Mouse (Mus musculus) intestine, embryonic 15.5 days (tissue): Measurements from ENCODE around the gene Wt1. TPM values are rescaled to one million over a fixed set of nuclear protein-coding genes. Genes with fewer than 3 reads are reported as not detected.
A peak's percentile ranks its signal among the peaks of the same experiment; 100 is the strongest.

Experiments
- ATAC-seq: fragments of 200-750 bp; cut with Nextera tagmentation; 2 replicates; pipeline ENCODE4 v1.8.0; 2017; ENCODE audit warnings: moderate TSS enrichment, moderate library complexity
- H3K27ac ChIP-seq: fragments of 300-500 bp; sonication (generic); 2 replicates; pipeline ENCODE4 v1.5.1; 2015; ENCODE audit warnings: mild to moderate bottlenecking, inconsistent platforms
- H3K27me3 ChIP-seq: fragments of 300-500 bp; sonication (generic); replicated peaks from 2 replicates; pipeline ENCODE4 v1.6.1; 2015; ENCODE audit warnings: inconsistent platforms
- H3K36me3 ChIP-seq: fragments of 300-500 bp; sonication (generic); 2 replicates; pipeline ENCODE4 v1.6.1; 2015; ENCODE audit warnings: inconsistent platforms
- H3K4me1 ChIP-seq: fragments of 300-500 bp; sonication (generic); replicated peaks from 2 replicates; pipeline ENCODE4 v1.6.1; 2015; ENCODE audit warnings: inconsistent platforms
- H3K4me2 ChIP-seq: fragments of 300-500 bp; sonication (generic); replicated peaks from 2 replicates; pipeline ENCODE4 v1.6.1; 2015; ENCODE audit warnings: mild to moderate bottlenecking, inconsistent platforms
- H3K4me3 ChIP-seq: fragments of 300-500 bp; sonication (generic); replicated peaks from 2 replicates; pipeline ENCODE4 v1.5.1; 2015; ENCODE audit warnings: inconsistent platforms
- H3K9ac ChIP-seq: fragments of 300-500 bp; sonication (generic); 2 replicates; pipeline ENCODE4 v1.6.1; 2015; ENCODE audit warnings: inconsistent platforms
- H3K9me3 ChIP-seq: fragments of 300-500 bp; sonication (generic); 2 replicates; pipeline ENCODE4 v1.6.1; 2016; ENCODE audit warnings: inconsistent platforms
- WGBS: fragments of 180-500 bp; shearing (Covaris S2); methylation state at CpG from one replicate; pipeline ENCODE4 v1.1.7; 2015; 5-methylcytosine and 5-hydroxymethylcytosine counted together
- polyA plus RNA-seq: library from polyadenylated mRNA; unstranded; fragments of >200 nt; fragmentation: Nextera tagmentation; extraction: Ambion mirVana; gene quantifications from 2 replicates; pipeline ENCODE4 v1.2.1, GENCODE M21; 2015

Wt1 gene
- polyA plus RNA-seq, 1 experiment from 2014 or later = 12.2 TPM

- no peak overlapping the region for H3K4me2 ChIP-seq
- 10% methylated on average over 8 of the region's 8 CpGs for WGBS
- no peaks in the 10 kb centered on the region for H3K4me1 ChIP-seq
- no peak overlapping the region for H3K4me3 ChIP-seq
- no peaks in the 10 kb centered on the region for H3K36me3 ChIP-seq
- no peak overlapping the region for H3K9ac ChIP-seq
- ATAC-seq = 0 out of 2 replicates have a peak, but pooled peaks have one; percentile 63
- no peaks in the 10 kb centered on the region for H3K9me3 ChIP-seq
- H3K27ac ChIP-seq = no peak overlapping the region
- no peaks in the 10 kb centered on the region for H3K27me3 ChIP-seq
These were observed 73.8 kb downstream of the Wt1 start for GRCm38 (mm10) chr2:105200152-105200551.

- Histone ChIP-seq H3K27me3 (no peaks in the 10 kb centered on the region), H3K9ac (no peak overlapping the region), H3K4me3 (no peak overlapping the region), H3K27ac (no peak overlapping the region), H3K4me1 (0 out of 2 replicates have a peak, but pooled peaks cover 5% of the 10 kb centered on the region), H3K9me3 (no peaks in the 10 kb centered on the region), H3K4me2 (no peak overlapping the region), H3K36me3 (no peaks in the 10 kb centered on the region)
- ATAC-seq = peak; percentile 36
- WGBS = 32% methylated on average over 9 of the region's 9 CpGs
These were observed 80.3 kb downstream of the Wt1 start for GRCm38 (mm10) chr2:105206563-105207174.

- no peaks in the 10 kb centered on the region for H3K27me3 ChIP-seq
- ATAC-seq = no peak
- 0 out of 2 replicates have a peak, but pooled peaks cover 7% of the 10 kb centered on the region for H3K4me1 ChIP-seq
- no peak overlapping the region for H3K27ac ChIP-seq
- no peaks in the 10 kb centered on the region for H3K9me3 ChIP-seq
- no peaks in the 10 kb centered on the region for H3K36me3 ChIP-seq
- no peak overlapping the region for H3K4me3 ChIP-seq
- H3K9ac ChIP-seq = no peak overlapping the region
- no peak overlapping the region for H3K4me2 ChIP-seq
- 46% methylated on average over 7 of the region's 7 CpGs for WGBS
These were observed 86.5 kb downstream of the Wt1 start for GRCm38 (mm10) chr2:105212839-105213238.

- Histone ChIP-seq H3K36me3 (no peaks in the 10 kb centered on the region), H3K27me3 (no peaks in the 10 kb centered on the region), H3K4me1 (0 out of 2 replicates have a peak, but pooled peaks cover 7% of the 10 kb centered on the region), H3K4me2 (no peak overlapping the region), H3K27ac (no peak overlapping the region), H3K9me3 (no peaks in the 10 kb centered on the region), H3K9ac (no peak overlapping the region), H3K4me3 (no peak overlapping the region)
- WGBS = 25% methylated on average over 8 of the region's 8 CpGs
- ATAC-seq = peak; percentile 61
These were observed 89.6 kb downstream of the Wt1 start for GRCm38 (mm10) chr2:105215914-105216313.

GRCm38 (mm10) chr2:105219229-105219628 is 92.9 kb downstream of the Wt1 start:
- 88% methylated on average over 5 of the region's 5 CpGs for WGBS
- Histone ChIP-seq H3K4me3 (no peak overlapping the region), H3K9ac (no peak overlapping the region), H3K4me2 (no peak overlapping the region), H3K36me3 (no peaks in the 10 kb centered on the region), H3K27ac (no peak overlapping the region), H3K9me3 (no peaks in the 10 kb centered on the region), H3K4me1 (peaks cover 7% of the 10 kb centered on the region; the same call in 1 of the 2 replicates), H3K27me3 (no peaks in the 10 kb centered on the region)
- ATAC-seq = no peak

- Histone ChIP-seq H3K27ac (no peak overlapping the region), H3K9me3 (no peaks in the 10 kb centered on the region), H3K9ac (no peak overlapping the region), H3K36me3 (no peaks in the 10 kb centered on the region), H3K4me3 (no peak overlapping the region), H3K4me2 (no peak overlapping the region), H3K27me3 (no peaks in the 10 kb centered on the region), H3K4me1 (peaks cover 12% of the 10 kb centered on the region; the same call in 1 of the 2 replicates)
- no peak for ATAC-seq
- 56% methylated on average over 8 of the region's 8 CpGs for WGBS
These were observed 93.3 kb downstream of the Wt1 start for GRCm38 (mm10) chr2:105219664-105220063.

GRCm38 (mm10) chr2:105220738-105221303 is 94.5 kb downstream of the Wt1 start:
- Histone ChIP-seq H3K4me2 (no peak overlapping the region), H3K27ac (no peak overlapping the region), H3K9me3 (no peaks in the 10 kb centered on the region), H3K9ac (no peak overlapping the region), H3K4me1 (peaks cover 8% of the 10 kb centered on the region; the same call in 1 of the 2 replicates), H3K36me3 (no peaks in the 10 kb centered on the region), H3K27me3 (no peaks in the 10 kb centered on the region), H3K4me3 (no peak overlapping the region)
- no peak for ATAC-seq
- 62% methylated on average over 9 of the region's 9 CpGs for WGBS

Other genes with a start within 250 kb of the Wt1 start
- 253 and 266 TPM in 2 replicates for gene Eif3m, start 109.4 kb upstream of the Wt1 start, polyA plus RNA-seq
- not detected in 2 replicates for gene Gm11060, start 34.5 kb upstream of the Wt1 start, polyA plus RNA-seq
- 1.0 and 1.7 TPM in 2 replicates for gene Them7, start 97.8 kb downstream of the Wt1 start, polyA plus RNA-seq